Mouse (Mus musculus): ENCODE measurements around the gene Fcgr4.

GRCm38 (mm10) chr1:171059203-171059602 is 40.5 kb downstream of the Fcgr4 start:
- no peak for TF ChIP-seq CTCF (IDR thresholded peaks at IDR 0.05; ENCODE audit: low read depth, low read length)
- no peak for TF ChIP-seq POLR2A (IDR thresholded peaks at IDR 0.05; ENCODE audit: borderline replicate concordance, low read depth, low read length)
